Mouse (Mus musculus) lung, adult 2 months (tissue): ENCODE measurements around the gene Fam118b. TPM values are rescaled to one million over a fixed set of nuclear protein-coding genes. Genes with fewer than 3 reads are reported as not detected.

Experiments used
- DNase-seq: peaks from one replicate; pipeline ENCODE4 v3.0.0; 2022
- H3K4me1 ChIP-seq: fragments of 200-500 bp; 2 replicates; pipeline ENCODE4 v1.6.1; 2011; ENCODE audit warnings: low read length; ENCODE audit not compliant: control insufficient read depth, insufficient read depth
- H3K4me3 ChIP-seq: fragments of 200-500 bp; replicated peaks from 2 replicates; pipeline ENCODE3; 2011; ENCODE audit warnings: low read depth, mild to moderate bottlenecking, control low read depth, low read length; ENCODE audit errors: extremely low read depth
- CTCF ChIP-seq: fragments of 200-500 bp; IDR thresholded peaks from 2 replicates; pipeline ENCODE4 v1.5.1; 2011; ENCODE audit warnings: mild to moderate bottlenecking, low read length, control low read depth; ENCODE audit not compliant: insufficient read depth
- POLR2A ChIP-seq: fragments of 200-500 bp; IDR thresholded peaks from 2 replicates; pipeline ENCODE4 v1.6.1; 2011; ENCODE audit warnings: low read depth, mild to moderate bottlenecking, control low read depth, low read length, borderline replicate concordance; ENCODE audit errors: extremely low read depth
- WGBS: fragments of 180-500 bp; shearing (Covaris S2); methylation state at CpG from one replicate; pipeline ENCODE4 v1.1.7; 2018; 5-methylcytosine and 5-hydroxymethylcytosine counted together
- polyA plus RNA-seq: library from polyadenylated mRNA; depleted of rRNA; stranded (reverse); fragments of >200 nt; gene quantifications from 2 replicates; pipeline ENCODE4 v1.2.3, GENCODE M21; 2012

Gene Fam118b
- polyA plus RNA-seq, 1 experiment: 12.7 TPM

DNA sequence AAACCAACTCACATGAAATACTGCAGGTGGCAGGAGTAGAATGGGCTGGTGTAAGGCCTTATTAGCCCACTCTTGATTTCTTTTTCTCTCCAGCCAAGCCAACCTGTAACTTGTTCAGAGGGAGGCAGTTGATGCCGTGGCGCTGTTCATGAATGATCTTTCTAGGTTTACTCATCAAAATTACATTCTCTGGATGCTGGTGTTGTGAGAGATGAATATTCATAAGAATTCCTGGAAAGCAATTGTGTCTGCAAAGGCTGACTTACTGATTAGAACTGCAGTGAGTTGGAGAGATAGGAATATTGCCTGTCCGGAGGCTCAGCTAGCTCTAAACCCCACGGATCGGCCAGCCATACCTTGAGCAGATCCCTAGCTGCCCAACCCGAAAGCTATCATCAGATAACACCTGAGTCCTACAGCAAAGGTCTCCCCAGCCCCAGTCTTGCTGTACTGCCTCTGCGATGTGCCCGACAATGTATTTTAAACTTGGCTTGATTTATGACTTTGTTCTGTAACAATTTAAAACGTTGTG lies 67.0 kb downstream of the Fam118b start:
- TF ChIP-seq CTCF: no peak
- TF ChIP-seq POLR2A: no peak
- Histone ChIP-seq H3K4me3 (peak overlapping the region; percentile 10), H3K4me1 (peaks cover 8% of the 10 kb centered on the region)
- no peak for DNase-seq
- WGBS: 53% methylated on average over 9 of the region's 9 CpGs

DNA sequence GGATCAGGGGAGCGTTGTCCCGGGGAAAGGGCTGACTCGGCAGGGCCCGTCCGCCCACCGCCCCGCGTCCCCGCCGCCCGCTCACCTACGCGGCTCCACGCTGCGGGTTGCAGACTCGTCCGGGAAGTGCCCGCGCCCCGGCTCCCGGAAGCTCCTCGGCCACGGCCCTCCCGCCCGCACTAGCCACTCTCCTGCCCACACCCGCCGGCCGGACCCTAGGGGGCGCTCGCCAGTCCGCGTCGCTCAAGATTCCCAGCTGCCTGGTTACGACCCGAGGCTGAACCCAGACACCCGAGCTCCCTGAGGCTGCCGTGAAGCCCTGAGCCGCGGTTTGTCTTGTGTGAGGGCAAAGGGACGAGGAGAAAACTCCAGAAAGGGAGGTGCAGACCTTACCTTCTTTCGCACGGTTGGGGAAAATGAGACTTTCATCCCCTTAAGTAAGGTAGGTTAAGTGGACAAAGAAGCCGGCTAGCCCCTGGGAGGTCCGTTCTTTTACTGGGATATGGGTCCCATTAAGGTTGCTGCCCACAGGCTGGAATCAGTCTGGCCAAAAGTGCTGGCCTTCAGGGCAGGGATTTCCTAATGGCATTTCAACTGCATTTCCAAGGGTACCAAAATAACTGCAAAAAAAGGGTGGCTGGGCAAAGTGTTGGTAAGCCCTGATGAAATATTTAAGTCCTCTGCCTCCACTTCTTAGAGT lies 67.7 kb downstream of the Fam118b start, which contains the start of the genes Srpr and Tirap:
TSS of gene Srpr (plus strand) at position 404 of the 700 bp plus-strand sequence.
TSS of gene Tirap (minus strand) at position 520 of the 700 bp plus-strand sequence.
- H3K4me1 ChIP-seq: peaks cover 8% of the 10 kb centered on the region
- peak; percentile 50 for TF ChIP-seq CTCF
- no peak for TF ChIP-seq POLR2A
- DNase-seq: peak; percentile 92
- under 1% methylated on average over 44 of the region's 44 CpGs for WGBS
- H3K4me3 ChIP-seq: peak within 1 kb of the TSS; percentile 90

DNA sequence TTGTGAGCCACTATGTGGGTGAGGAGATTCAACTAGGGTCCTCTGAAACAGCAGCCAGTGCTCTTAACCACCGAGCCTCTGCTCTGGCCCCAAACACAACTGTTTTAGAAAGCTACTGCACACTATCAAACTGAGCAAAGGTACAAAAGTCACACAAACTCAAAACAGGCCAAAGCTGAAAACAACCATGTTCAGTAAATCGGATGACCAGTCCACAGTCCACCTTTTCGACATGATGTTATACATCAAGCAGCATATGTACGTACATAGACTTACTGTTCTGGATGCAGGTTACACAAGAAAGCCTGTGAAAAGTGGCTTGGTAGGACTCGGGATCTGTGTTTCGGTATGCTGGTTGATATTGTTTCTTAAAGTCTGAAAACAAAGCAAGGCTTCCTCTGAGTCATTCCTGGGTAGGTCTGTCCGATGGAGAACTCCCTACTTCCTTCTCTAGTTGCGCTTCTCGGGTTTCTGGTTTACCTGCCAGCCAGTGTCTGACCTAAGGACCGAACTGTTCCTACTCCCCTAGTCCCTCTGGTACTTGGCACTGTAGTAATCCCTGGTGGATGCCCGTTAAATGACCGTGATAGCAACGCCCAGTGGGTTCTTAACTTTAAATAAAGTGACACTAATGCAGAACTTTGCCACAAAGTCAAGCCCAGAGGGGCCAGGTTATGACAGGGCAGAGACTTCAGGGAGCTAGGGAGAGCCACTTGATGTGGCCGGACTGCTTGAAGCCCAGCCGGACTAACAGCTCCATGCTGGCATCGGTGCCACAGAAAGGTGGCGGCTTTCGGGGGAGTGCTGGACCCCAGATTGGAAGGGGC lies 68.4 kb downstream of the Fam118b start:
- no peak for TF ChIP-seq CTCF
- 0 out of 2 replicates have a peak, but pooled peaks have one; percentile 6 for TF ChIP-seq POLR2A
- Histone ChIP-seq H3K4me1 (peaks cover 8% of the 10 kb centered on the region), H3K4me3 (peak overlapping the region; percentile 60)
- DNase-seq: no peak
- 17% methylated on average over 18 of the region's 18 CpGs for WGBS

DNA sequence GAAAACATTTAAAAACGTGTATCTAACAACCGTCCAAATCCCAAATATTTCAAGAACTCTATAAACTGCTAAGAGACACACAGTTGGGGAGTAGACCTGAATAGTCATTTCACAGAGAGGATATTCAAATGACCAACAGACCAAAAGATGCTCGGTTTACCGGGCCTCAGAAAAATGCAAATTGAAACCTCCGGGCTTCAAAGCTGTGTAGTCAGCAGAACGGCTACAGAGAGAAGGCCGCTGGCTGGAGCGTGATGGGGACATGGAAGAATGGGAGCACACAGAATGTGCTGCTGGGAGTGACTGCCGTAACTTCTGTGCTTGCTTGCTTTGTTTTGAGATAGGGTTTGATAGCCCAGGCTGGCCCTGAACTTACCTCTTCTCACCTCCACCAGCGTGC lies 69.3 kb downstream of the Fam118b start:
- WGBS: 81% methylated on average over 10 of the region's 10 CpGs
- Histone ChIP-seq H3K4me1 (peaks cover 8% of the 10 kb centered on the region), H3K4me3 (no peak overlapping the region)
- DNase-seq: no peak
- TF ChIP-seq POLR2A: no peak
- TF ChIP-seq CTCF: no peak

DNA sequence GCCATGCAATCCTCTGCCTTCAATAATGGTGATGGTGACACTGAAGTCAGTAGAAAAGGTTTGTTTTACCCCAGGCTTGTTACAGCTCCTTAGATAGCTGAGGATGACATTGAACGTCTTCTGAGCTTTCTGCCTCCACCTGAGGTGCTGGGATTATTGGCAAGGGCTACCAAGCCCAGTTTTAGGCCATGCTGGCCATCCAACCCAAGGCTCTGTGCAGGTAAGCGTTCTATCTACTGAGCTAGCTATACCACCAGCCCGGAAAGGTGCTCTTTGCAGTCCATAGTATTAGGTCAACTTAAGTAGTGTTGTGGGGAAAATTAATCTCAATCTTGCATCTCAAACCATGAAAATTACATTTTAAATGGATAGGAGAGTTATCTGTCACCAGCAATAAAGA lies 70.0 kb downstream of the Fam118b start:
- DNase-seq: no peak
- no peak overlapping the region for H3K4me3 ChIP-seq
- TF ChIP-seq POLR2A (no peak), CTCF (no peak)
- H3K4me1 ChIP-seq: peaks cover 8% of the 10 kb centered on the region
- WGBS: 92% methylated on average over 3 of the region's 3 CpGs

DNA sequence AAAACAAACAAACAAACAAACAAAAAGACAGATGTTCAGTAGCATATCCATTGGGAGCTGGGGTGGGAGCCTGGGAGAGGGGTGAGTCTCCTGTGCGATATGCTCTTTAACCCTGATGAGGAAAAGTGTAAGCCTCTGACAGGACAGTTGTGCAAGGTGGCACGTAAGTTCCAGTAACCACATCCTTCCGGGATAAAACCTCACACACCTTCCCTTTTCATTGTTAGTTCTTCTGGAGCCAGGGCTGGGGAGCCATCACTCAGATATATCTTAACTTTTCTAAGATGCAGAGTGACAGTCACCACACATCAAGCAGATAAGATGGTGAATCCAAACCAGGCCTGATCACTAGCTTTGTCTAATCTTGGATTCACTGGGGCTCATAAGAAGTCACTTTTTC lies 73.6 kb downstream of the Fam118b start:
- DNase-seq: no peak
- Histone ChIP-seq H3K4me1 (peaks cover 3% of the 10 kb centered on the region; the same call in 1 of the 2 replicates), H3K4me3 (no peak overlapping the region)
- WGBS: 87% methylated on average over 3 of the region's 3 CpGs
- no peak for TF ChIP-seq CTCF
- TF ChIP-seq POLR2A: no peak

DNA sequence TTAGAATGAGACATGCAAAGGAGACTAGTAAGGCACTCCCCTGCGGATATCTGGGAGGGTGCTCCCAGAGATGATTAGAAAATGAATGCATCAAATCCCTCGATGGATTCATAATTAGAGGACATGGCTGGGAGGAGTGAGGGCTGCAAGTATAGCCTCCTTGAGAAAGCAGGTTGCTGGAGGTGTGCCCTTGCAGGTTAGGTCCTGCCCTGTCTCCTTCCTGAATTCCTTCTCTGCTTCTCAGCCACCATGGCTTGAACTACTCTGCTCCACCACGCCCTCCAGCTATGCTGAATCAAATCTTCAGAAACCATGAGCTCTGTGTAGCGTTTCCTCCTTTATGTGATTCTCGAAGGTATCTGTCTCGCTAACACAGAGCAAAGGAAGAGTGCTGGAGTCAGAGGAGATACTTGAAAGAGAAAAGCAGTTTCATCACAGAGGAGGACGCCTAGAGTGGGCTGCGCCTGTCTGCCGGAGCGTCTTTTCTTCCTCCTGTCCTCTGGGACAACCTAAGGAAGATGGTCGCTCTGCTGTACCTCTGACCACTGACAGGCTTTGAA lies 74.5 kb downstream of the Fam118b start:
- no peaks in the 10 kb centered on the region; the same call in 1 of the 2 replicates for H3K4me1 ChIP-seq
- no peak overlapping the region for H3K4me3 ChIP-seq
- WGBS: 87% methylated on average over 11 of the region's 11 CpGs
- TF ChIP-seq POLR2A: no peak
- no peak for TF ChIP-seq CTCF
- no peak for DNase-seq

DNA sequence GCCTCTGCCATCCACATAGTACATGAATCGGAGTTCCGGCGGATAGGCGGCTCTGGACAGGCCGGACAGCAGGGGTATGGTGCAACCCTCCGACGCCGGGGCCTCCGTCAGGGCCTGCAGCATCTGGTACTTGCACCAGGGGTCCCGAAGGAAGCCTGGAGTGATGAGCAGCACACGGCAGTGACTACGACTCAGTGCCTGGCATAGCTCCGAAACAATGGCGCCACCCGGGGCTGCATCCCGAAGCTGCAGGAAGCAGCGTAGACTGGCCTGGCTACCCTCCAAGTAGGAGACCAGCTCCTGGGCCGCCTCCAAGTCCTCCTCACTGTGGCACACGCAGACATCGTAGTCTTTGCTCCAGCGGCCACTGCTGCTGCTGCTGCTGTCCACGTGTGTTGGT lies 78.9 kb downstream of the Fam118b start:
- TF ChIP-seq CTCF (no peak), POLR2A (no peak)
- 50% methylated on average over 22 of the region's 22 CpGs for WGBS
- Histone ChIP-seq H3K4me1 (no peaks in the 10 kb centered on the region; the same call in 1 of the 2 replicates), H3K4me3 (no peak overlapping the region)
- DNase-seq: no peak

DNA sequence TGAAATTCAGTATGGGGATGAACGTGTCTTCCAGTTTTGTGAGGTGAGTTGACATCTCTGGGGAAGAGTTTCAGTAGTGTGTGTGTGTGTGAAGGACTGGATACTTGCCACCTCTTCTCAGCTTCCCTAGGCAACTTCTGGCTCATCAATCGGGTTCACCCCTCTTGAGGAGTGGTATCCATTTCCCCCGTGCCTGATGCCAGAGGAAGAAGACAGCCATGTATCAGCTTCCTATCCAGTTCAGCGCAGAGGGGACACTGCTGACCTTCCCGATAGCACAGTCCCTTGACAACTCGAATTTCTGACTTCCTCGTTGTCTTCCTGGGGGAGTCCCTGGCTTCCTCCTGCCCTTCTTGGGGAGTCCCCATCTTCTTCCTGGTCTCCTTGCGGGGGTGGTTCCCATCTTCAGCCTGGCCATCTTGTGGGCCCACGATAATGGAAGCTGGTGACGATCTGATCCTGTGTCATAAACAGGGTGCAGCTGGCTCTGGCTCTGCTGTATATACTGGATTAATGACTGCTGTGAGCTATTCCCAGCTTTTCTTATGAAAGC lies 80.2 kb downstream of the Fam118b start:
- 78% methylated on average over 10 of the region's 10 CpGs for WGBS
- no peak for DNase-seq
- no peak for TF ChIP-seq POLR2A
- TF ChIP-seq CTCF: no peak
- H3K4me1 ChIP-seq: no peaks in the 10 kb centered on the region; the same call in 1 of the 2 replicates
- no peak overlapping the region for H3K4me3 ChIP-seq
